Mouse (Mus musculus): Measurements from ENCODE around the gene Shisa8. TPM values are rescaled to one million over a fixed set of nuclear protein-coding genes. Genes with fewer than 3 reads are reported as not detected.
"Not testable (repeated sequence)": the region's sequence is repeated elsewhere in the genome, so short reads cannot be mapped to it uniquely, and the experiment has no call there.

The Shisa8 gene
- polyA plus RNA-seq (2014; fragmentation: Nextera tagmentation; extraction: Ambion mirVana), result 1.0 and 1.9 TPM in 2 replicates

DNA sequence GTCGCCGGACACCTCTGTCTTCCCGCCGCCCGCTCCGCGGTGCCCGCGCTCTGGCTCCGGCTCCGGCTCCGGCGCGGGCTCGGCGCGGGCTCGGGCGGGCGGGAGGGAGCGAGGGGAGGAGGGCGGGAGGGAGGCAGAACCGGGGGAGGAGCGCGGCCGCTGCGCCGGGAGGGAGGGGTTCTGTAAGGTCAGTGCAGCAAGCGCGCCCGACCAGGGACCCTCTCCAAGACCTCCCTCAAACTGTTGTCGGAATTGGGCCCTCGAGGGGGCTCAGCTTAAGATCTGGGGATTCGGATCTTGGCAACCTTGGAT, at the start of gene Shisa8:
Gene Shisa8, minus strand, starts transcription at position 64 of the 312 bp plus-strand sequence.
- Histone ChIP-seq H3K4me3 (ENCODE audit: low read depth, low read length) (peak within 1 kb of the TSS; percentile 33), H3K9ac (ENCODE audit: low read depth, low read length) (peak within 1 kb of the TSS; percentile 41; the same call in 1 of the 2 replicates), H3K36me3 (ENCODE audit: control insufficient read depth, insufficient read depth, low read length) (no peaks in the 10 kb centered on the region), H3K4me1 (replicated peaks; ENCODE audit: control insufficient read depth, insufficient read depth, low read length) (peaks cover 14% of the 10 kb centered on the region; the same call in 1 of the 2 replicates), H3K27ac (ENCODE audit: low read depth, low read length) (no peak within 1 kb of the TSS), H3K4me2 (replicated peaks; ENCODE audit: low read depth, low read length) (peak within 1 kb of the TSS; percentile 49), H3K27me3 (ENCODE audit: control insufficient read depth, insufficient read depth, low read length) (peaks cover 73% of the 10 kb centered on the region), H3K9me3 (ENCODE audit: control insufficient read depth, low read length) (no peaks in the 10 kb centered on the region)
- no peak for ATAC-seq (ENCODE audit: low FRiP score)
- WGBS, result 2% methylated on average over 18 of the region's 34 CpGs
- peak; percentile 36 for DNase-seq (ENCODE audit: low spot score)

DNA sequence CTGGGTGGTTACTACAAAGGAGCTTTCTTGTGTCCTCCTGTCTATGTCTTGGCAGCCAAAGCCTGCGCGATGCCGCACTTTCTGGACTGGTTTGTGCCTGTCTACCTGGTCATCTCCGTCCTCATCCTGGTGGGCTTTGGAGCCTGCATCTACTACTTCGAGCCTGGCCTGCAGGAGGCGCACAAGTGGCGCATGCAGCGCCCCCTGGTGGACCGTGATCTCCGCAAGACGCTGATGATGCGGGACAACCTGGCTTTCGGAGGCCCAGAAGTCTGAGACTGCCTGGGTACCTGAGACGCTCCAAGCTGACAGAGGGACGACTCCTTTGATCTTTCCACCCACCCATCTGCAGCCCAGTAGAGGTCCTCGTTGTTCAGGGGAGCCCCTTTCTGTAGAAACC, 46.9 kb upstream of the Shisa8 start:
- DNase-seq (ENCODE audit: low spot score) (peak; percentile 87), ATAC-seq (ENCODE audit: low FRiP score) (no peak)
- Histone ChIP-seq H3K4me2 (replicated peaks; ENCODE audit: low read depth, low read length) (no peak overlapping the region), H3K4me1 (replicated peaks; ENCODE audit: control insufficient read depth, insufficient read depth, low read length) (no peaks in the 10 kb centered on the region; the same call in none of the 2 replicates), H3K27me3 (ENCODE audit: control insufficient read depth, insufficient read depth, low read length) (no peaks in the 10 kb centered on the region), H3K36me3 (ENCODE audit: control insufficient read depth, insufficient read depth, low read length) (no peaks in the 10 kb centered on the region), H3K9ac (ENCODE audit: low read depth, low read length) (no peak overlapping the region), H3K9me3 (ENCODE audit: control insufficient read depth, low read length) (no peaks in the 10 kb centered on the region), H3K27ac (ENCODE audit: low read depth, low read length) (no peak overlapping the region), H3K4me3 (ENCODE audit: low read depth, low read length) (no peak overlapping the region)
- WGBS, result 11% methylated on average over 16 of the region's 16 CpGs

DNA sequence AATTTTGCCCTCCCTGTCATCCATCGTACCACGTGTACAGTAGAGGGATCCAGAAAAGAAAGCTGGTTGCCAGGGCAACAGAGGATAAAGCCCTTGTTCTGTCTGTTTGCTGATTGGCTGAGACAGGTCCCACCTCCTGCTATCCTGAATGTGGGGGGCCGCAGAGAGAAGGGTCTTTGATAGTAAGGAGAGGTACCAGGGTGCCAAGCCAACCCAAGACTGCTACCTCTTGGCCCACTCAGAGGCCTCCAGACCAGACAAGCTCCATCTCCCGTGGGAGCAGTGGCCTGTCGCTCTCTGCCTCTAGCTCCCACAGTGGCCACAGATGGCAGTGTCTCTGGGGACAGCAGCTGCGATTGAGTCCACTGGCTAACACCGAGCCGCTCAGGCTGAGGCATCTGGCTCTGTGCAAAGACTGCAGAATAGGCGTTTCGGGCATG, 43.3 kb upstream of the Shisa8 start:
- 8% methylated on average over 10 of the region's 10 CpGs for WGBS
- no peaks in the 10 kb centered on the region; the same call in none of the 2 replicates for H3K4me1 ChIP-seq (replicated peaks; ENCODE audit: control insufficient read depth, insufficient read depth, low read length)
- peak overlapping the region; percentile 17; the same call in 1 of the 2 replicates for H3K27ac ChIP-seq (ENCODE audit: low read depth, low read length)
- no peaks in the 10 kb centered on the region for H3K36me3 ChIP-seq (ENCODE audit: control insufficient read depth, insufficient read depth, low read length)
- peak overlapping the region; percentile 49; the same call in 1 of the 2 replicates for H3K9ac ChIP-seq (ENCODE audit: low read depth, low read length)
- H3K4me3 ChIP-seq (ENCODE audit: low read depth, low read length), result peak overlapping the region; percentile 21
- H3K4me2 ChIP-seq (replicated peaks; ENCODE audit: low read depth, low read length), result peak overlapping the region; percentile 33
- peak; percentile 84 for ATAC-seq (ENCODE audit: low FRiP score)
- peak; percentile 76 for DNase-seq (ENCODE audit: low spot score)
- H3K27me3 ChIP-seq (ENCODE audit: control insufficient read depth, insufficient read depth, low read length), result no peaks in the 10 kb centered on the region
- H3K9me3 ChIP-seq (ENCODE audit: control insufficient read depth, low read length), result no peaks in the 10 kb centered on the region

GRCm38 (mm10) chr15:82255248-82255647, 42.6 kb upstream of the Shisa8 start:
- no peaks in the 10 kb centered on the region; the same call in none of the 2 replicates for H3K4me1 ChIP-seq (replicated peaks; ENCODE audit: control insufficient read depth, insufficient read depth, low read length)
- ATAC-seq (ENCODE audit: low FRiP score), result no peak
- no peak overlapping the region for H3K4me2 ChIP-seq (replicated peaks; ENCODE audit: low read depth, low read length)
- WGBS, result 40% methylated on average over 4 of the region's 4 CpGs
- no peaks in the 10 kb centered on the region for H3K27me3 ChIP-seq (ENCODE audit: control insufficient read depth, insufficient read depth, low read length)
- H3K9ac ChIP-seq (ENCODE audit: low read depth, low read length), result no peak overlapping the region
- H3K9me3 ChIP-seq (ENCODE audit: control insufficient read depth, low read length), result no peaks in the 10 kb centered on the region
- peak; percentile 39 for DNase-seq (ENCODE audit: low spot score)
- H3K4me3 ChIP-seq (ENCODE audit: low read depth, low read length), result no peak overlapping the region
- no peaks in the 10 kb centered on the region for H3K36me3 ChIP-seq (ENCODE audit: control insufficient read depth, insufficient read depth, low read length)
- 0 out of 2 replicates have a peak overlapping the region, but pooled peaks have one; percentile 0 for H3K27ac ChIP-seq (ENCODE audit: low read depth, low read length)

GRCm38 (mm10) chr15:82252097-82252496, 39.5 kb upstream of the Shisa8 start, which contains the start of gene 1500009C09Rik:
TSS of gene 1500009C09Rik (plus strand) at chr15:82252397.
- Histone ChIP-seq H3K27me3 (ENCODE audit: control insufficient read depth, insufficient read depth, low read length) (no peaks in the 10 kb centered on the region), H3K36me3 (ENCODE audit: control insufficient read depth, insufficient read depth, low read length) (no peaks in the 10 kb centered on the region), H3K27ac (ENCODE audit: low read depth, low read length) (no peak within 1 kb of the TSS), H3K4me1 (replicated peaks; ENCODE audit: control insufficient read depth, insufficient read depth, low read length) (no peaks in the 10 kb centered on the region; the same call in none of the 2 replicates), H3K4me3 (ENCODE audit: low read depth, low read length) (no peak within 1 kb of the TSS), H3K4me2 (replicated peaks; ENCODE audit: low read depth, low read length) (no peak within 1 kb of the TSS), H3K9me3 (ENCODE audit: control insufficient read depth, low read length) (no peaks in the 10 kb centered on the region), H3K9ac (ENCODE audit: low read depth, low read length) (no peak within 1 kb of the TSS)
- ATAC-seq (ENCODE audit: low FRiP score) (no peak), DNase-seq (ENCODE audit: low spot score) (no peak)
- 93% methylated on average over 6 of the region's 6 CpGs for WGBS

- Histone ChIP-seq H3K27ac (ENCODE audit: low read depth, low read length) (no peak overlapping the region), H3K4me3 (ENCODE audit: low read depth, low read length) (no peak overlapping the region), H3K36me3 (ENCODE audit: control insufficient read depth, insufficient read depth, low read length) (no peaks in the 10 kb centered on the region), H3K4me1 (replicated peaks; ENCODE audit: control insufficient read depth, insufficient read depth, low read length) (no peaks in the 10 kb centered on the region; the same call in none of the 2 replicates), H3K9ac (ENCODE audit: low read depth, low read length) (no peak overlapping the region), H3K27me3 (ENCODE audit: control insufficient read depth, insufficient read depth, low read length) (no peaks in the 10 kb centered on the region), H3K9me3 (ENCODE audit: control insufficient read depth, low read length) (no peaks in the 10 kb centered on the region), H3K4me2 (replicated peaks; ENCODE audit: low read depth, low read length) (no peak overlapping the region)
- DNase-seq (ENCODE audit: low spot score) (no peak), ATAC-seq (ENCODE audit: low FRiP score) (no peak)
- WGBS, result 89% methylated on average over 3 of the region's 3 CpGs
Measured at GRCm38 (mm10) chr15:82251579-82251978, 39.0 kb upstream of the Shisa8 start.

GRCm38 (mm10) chr15:82247131-82247776, 34.6 kb upstream of the Shisa8 start:
- no peak for DNase-seq (ENCODE audit: low spot score)
- H3K4me3 ChIP-seq (ENCODE audit: low read depth, low read length), result no peak overlapping the region
- no peaks in the 10 kb centered on the region for H3K9me3 ChIP-seq (ENCODE audit: control insufficient read depth, low read length)
- no peak overlapping the region for H3K9ac ChIP-seq (ENCODE audit: low read depth, low read length)
- H3K4me1 ChIP-seq (replicated peaks; ENCODE audit: control insufficient read depth, insufficient read depth, low read length), result 0 out of 2 replicates have a peak, but pooled peaks cover 2% of the 10 kb centered on the region
- no peaks in the 10 kb centered on the region for H3K36me3 ChIP-seq (ENCODE audit: control insufficient read depth, insufficient read depth, low read length)
- H3K4me2 ChIP-seq (replicated peaks; ENCODE audit: low read depth, low read length), result no peak overlapping the region
- WGBS, result 88% methylated on average over 3 of the region's 3 CpGs
- H3K27me3 ChIP-seq (ENCODE audit: control insufficient read depth, insufficient read depth, low read length), result no peaks in the 10 kb centered on the region
- ATAC-seq (ENCODE audit: low FRiP score), result no peak
- no peak overlapping the region for H3K27ac ChIP-seq (ENCODE audit: low read depth, low read length)

DNA sequence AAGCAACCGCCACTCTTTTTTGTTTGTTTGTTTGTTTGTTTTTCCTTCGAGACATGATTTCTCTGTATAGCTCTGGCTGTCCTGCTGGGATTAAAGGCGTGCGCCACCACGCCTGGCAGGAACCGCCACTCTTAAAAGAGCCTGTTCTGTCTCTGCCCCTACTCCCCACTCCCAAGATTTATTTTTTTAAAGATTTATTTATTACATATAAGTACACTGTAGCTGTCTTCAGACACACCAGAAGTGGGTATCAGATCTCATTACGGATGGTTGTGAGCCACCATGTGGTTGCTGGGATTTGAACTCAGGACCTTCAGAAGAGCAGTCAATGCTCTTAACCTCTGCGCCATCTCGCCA, 32.2 kb upstream of the Shisa8 start:
- H3K36me3 ChIP-seq (ENCODE audit: control insufficient read depth, insufficient read depth, low read length); ATAC-seq (ENCODE audit: low FRiP score); DNase-seq (ENCODE audit: low spot score); H3K9me3 ChIP-seq (ENCODE audit: control insufficient read depth, low read length); H3K27me3 ChIP-seq (ENCODE audit: control insufficient read depth, insufficient read depth, low read length); H3K4me1 ChIP-seq (replicated peaks; ENCODE audit: control insufficient read depth, insufficient read depth, low read length): not testable (repeated sequence)
- Histone ChIP-seq H3K9ac (ENCODE audit: low read depth, low read length) (peak overlapping the region; percentile 70), H3K4me3 (ENCODE audit: low read depth, low read length) (peak overlapping the region; percentile 74), H3K4me2 (replicated peaks; ENCODE audit: low read depth, low read length) (peak overlapping the region; percentile 88), H3K27ac (ENCODE audit: low read depth, low read length) (peak overlapping the region; percentile 80)
- WGBS, result 22% methylated on average over 9 of the region's 9 CpGs
